Mouse (Mus musculus): ENCODE results near the gene Col13a1. TPM values are rescaled to one million over a fixed set of nuclear protein-coding genes. Genes with fewer than 3 reads are reported as not detected.

Col13a1 gene
- polyA plus RNA-seq, 1 experiment from 2014 or later, result not detected

DNA sequence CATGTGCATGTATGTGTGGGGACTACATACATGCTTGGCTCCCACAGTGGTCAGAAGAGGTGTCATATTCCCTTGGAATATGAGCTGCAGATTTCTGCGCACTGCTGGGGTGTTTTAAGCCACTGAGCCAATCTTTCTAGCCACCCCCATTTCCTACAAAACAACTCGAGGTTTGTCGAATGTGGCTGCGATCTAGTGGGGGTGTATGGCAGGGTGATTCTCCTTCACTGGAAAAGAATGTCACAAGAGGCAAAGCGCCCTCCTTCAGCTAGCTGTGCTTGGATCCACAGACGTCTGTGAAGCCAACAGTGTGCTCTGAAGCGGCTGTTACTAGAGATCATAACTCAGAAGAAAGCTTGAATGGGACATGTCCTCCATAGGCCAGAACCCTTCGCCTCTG, 141.6 kb downstream of the Col13a1 start:
- 73% methylated on average over 7 of the region's 8 CpGs for WGBS (ENCODE audit: missing documents)

DNA sequence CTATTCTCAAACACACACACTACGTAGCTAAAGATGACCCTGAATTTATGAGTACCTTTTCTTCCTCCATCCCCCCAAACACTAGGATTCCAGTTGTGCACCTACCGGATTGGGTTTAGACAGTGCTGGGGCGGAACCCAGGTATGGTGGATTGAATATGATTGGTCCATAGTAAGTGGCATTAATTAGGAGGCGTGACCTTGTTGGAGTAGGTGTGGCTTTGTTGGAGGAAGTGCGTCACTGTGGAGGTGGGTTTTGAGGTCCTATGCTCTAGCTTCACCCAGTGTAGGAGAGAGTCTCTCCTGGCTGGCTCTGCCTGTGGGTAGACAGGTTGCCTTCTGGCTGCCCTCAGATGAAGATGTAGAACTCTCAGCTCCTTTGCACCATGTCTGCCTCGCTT, 144.6 kb downstream of the Col13a1 start:
- H3K4me3 ChIP-seq (ENCODE audit: inconsistent target), result no peak overlapping the region
- no peaks in the 10 kb centered on the region for H3K79me2 ChIP-seq (ENCODE audit: inconsistent target)
- H3K36me3 ChIP-seq (ENCODE audit: inconsistent target), result no peaks in the 10 kb centered on the region
- 94% methylated on average over 5 of the region's 6 CpGs for WGBS (ENCODE audit: missing documents)
- H3K27ac ChIP-seq, result no peak overlapping the region

More for the DNA sequence above, 141.6 kb downstream of the Col13a1 start:
- no peaks in the 10 kb centered on the region for H3K36me3 ChIP-seq (ENCODE audit: inconsistent target)
- H3K79me2 ChIP-seq (ENCODE audit: inconsistent target), result no peaks in the 10 kb centered on the region
- no peak overlapping the region for H3K4me3 ChIP-seq (ENCODE audit: inconsistent target)
- H3K27ac ChIP-seq, result no peak overlapping the region

- H3K27ac ChIP-seq, result no peak overlapping the region
- H3K4me3 ChIP-seq (ENCODE audit: inconsistent target), result no peak overlapping the region
- no peaks in the 10 kb centered on the region for H3K79me2 ChIP-seq (ENCODE audit: inconsistent target)
- WGBS (ENCODE audit: missing documents), result 84% methylated on average over 11 of the region's 11 CpGs
- no peaks in the 10 kb centered on the region for H3K36me3 ChIP-seq (ENCODE audit: inconsistent target)
Observed at GRCm38 (mm10) chr10:61832713-61833112, 146.2 kb downstream of the Col13a1 start.

DNA sequence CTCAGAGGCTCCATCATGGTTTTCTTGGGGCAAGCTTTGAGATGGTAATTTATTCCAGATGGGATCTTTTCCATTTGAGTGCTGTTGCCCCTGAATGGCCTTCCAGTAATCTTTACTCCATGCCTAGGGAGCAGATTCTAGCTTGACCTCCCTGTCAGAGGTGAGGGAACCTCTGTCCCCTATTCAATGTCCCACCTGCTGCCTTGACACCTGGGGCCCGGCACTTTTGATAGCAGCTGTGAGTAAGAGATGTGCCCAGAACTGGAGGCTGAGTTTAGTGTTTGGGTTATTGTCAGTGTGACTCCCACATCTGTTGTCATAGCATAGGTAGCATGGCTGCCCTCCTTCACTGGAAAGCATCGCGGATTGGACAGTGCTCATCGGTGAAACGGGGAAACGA, 147.2 kb downstream of the Col13a1 start:
- Histone ChIP-seq H3K79me2 (ENCODE audit: inconsistent target) (no peaks in the 10 kb centered on the region), H3K27ac (no peak overlapping the region), H3K36me3 (ENCODE audit: inconsistent target) (no peaks in the 10 kb centered on the region), H3K4me3 (ENCODE audit: inconsistent target) (no peak overlapping the region)
- 97% methylated on average over 6 of the region's 6 CpGs for WGBS (ENCODE audit: missing documents)

GRCm38 (mm10) chr10:61831251-61831650, 147.7 kb downstream of the Col13a1 start:
- H3K79me2 ChIP-seq (ENCODE audit: inconsistent target), result no peaks in the 10 kb centered on the region
- H3K27ac ChIP-seq, result no peak overlapping the region
- H3K36me3 ChIP-seq (ENCODE audit: inconsistent target), result no peaks in the 10 kb centered on the region
- WGBS (ENCODE audit: missing documents), result 88% methylated on average over 12 of the region's 12 CpGs
- H3K4me3 ChIP-seq (ENCODE audit: inconsistent target), result no peak overlapping the region

DNA sequence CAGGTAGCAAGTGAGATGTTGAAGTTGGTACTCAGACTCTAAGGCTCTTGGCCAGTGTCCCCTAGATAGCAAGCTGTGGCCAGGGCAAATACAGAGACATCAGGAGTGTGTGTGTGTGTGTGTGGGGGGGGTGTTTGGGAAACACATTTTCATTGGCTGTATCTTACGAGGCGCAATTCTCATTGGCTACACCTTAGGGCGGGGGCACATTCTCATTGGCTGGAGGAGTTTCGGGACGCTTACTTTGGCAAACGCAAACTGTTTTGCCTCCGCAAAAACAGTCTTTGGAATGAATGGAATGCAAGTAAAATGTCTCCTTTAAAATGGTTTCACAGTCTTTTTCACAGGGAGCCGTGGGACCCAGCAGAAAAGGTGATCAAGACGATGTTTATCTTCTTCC, 148.1 kb downstream of the Col13a1 start:
- Histone ChIP-seq H3K36me3 (ENCODE audit: inconsistent target) (no peaks in the 10 kb centered on the region), H3K27ac (no peak overlapping the region), H3K4me3 (ENCODE audit: inconsistent target) (no peak overlapping the region), H3K79me2 (ENCODE audit: inconsistent target) (no peaks in the 10 kb centered on the region)
- WGBS (ENCODE audit: missing documents), result 74% methylated on average over 9 of the region's 9 CpGs

DNA sequence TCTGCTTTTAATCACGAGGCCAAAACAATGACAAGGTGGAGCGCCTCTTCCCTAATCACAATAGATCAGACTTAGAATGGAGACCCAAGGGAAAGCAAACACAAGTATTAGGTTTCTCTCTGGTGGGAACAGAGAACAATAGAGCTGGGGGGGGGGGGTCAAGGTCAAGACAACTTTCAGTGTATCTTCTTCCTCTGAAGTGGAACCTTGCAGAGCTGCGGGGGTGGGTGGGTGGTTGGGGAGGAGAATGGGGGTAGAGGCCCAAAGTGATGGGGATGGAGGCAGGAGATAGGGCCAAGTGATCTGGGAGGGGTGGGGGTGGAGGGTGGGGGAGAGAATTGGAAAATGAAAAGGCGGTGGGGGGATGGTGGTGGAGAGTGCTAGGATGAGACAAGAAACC, 149.9 kb downstream of the Col13a1 start:
- Histone ChIP-seq H3K27ac (no peak overlapping the region), H3K79me2 (ENCODE audit: inconsistent target) (no peaks in the 10 kb centered on the region), H3K36me3 (ENCODE audit: inconsistent target) (no peaks in the 10 kb centered on the region), H3K4me3 (ENCODE audit: inconsistent target) (no peak overlapping the region)
- WGBS (ENCODE audit: missing documents), result 88% methylated on average over 3 of the region's 4 CpGs

DNA sequence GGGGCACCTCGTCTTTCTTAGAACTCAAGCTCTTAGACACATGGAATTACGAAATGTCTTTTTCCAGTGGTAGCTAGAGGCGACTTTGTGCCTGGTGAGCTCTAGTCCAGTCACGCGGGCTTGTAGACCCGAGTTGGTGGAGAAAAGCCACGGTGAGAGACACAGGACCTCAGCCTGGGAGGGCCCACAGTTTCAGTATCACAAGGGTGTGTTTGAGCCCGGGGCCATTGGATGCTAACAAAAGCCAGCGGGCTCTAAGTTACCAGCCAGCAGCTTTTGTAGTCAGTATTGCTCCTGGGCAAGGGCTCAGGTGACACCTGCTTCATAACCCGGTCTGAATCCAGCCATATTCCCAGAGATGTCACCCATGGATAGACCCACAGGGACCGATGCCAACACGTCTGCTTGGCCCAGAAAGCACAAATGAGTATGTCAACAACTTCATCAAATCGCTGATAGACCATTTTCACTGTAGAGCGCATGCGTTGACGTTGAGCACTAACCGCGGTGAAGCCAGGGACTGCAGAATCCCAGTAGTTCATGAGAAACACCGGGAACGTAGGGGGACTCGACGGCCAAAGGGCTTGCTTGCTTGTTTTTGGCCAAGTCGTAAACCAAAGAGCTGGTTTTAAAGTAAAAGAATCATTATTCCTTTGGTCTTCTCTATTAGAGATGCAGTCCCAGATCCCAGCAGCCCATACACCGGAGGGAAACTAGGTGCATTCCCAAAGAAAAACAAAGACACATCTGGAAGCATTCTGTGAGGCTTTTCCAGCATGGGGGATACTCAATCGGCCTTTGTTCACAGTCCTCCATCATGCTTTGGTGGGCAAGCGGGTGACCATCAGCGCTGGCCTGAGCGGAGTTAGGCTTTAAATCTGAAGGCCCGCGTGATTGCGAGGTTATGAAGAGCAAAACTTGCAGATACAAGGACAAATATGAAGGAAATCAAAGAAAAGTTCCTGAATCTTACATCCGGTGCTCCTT, 150.7 kb downstream of the Col13a1 start:
- Histone ChIP-seq H3K4me3 (ENCODE audit: inconsistent target) (no peak overlapping the region), H3K27ac (no peak overlapping the region)
- 94% methylated on average over 32 of the region's 32 CpGs for WGBS (ENCODE audit: missing documents)

GRCm38 (mm10) chr10:61826753-61827435, 152.0 kb downstream of the Col13a1 start:
- H3K36me3 ChIP-seq (ENCODE audit: inconsistent target), result no peaks in the 10 kb centered on the region
- H3K4me3 ChIP-seq (ENCODE audit: inconsistent target), result no peak overlapping the region
- no peak overlapping the region for H3K27ac ChIP-seq
- 47% methylated on average over 16 of the region's 16 CpGs for WGBS (ENCODE audit: missing documents)
- no peaks in the 10 kb centered on the region for H3K79me2 ChIP-seq (ENCODE audit: inconsistent target)

More for the DNA sequence above, 150.7 kb downstream of the Col13a1 start:
- Histone ChIP-seq H3K79me2 (ENCODE audit: inconsistent target) (no peaks in the 10 kb centered on the region), H3K36me3 (ENCODE audit: inconsistent target) (no peaks in the 10 kb centered on the region)

DNA sequence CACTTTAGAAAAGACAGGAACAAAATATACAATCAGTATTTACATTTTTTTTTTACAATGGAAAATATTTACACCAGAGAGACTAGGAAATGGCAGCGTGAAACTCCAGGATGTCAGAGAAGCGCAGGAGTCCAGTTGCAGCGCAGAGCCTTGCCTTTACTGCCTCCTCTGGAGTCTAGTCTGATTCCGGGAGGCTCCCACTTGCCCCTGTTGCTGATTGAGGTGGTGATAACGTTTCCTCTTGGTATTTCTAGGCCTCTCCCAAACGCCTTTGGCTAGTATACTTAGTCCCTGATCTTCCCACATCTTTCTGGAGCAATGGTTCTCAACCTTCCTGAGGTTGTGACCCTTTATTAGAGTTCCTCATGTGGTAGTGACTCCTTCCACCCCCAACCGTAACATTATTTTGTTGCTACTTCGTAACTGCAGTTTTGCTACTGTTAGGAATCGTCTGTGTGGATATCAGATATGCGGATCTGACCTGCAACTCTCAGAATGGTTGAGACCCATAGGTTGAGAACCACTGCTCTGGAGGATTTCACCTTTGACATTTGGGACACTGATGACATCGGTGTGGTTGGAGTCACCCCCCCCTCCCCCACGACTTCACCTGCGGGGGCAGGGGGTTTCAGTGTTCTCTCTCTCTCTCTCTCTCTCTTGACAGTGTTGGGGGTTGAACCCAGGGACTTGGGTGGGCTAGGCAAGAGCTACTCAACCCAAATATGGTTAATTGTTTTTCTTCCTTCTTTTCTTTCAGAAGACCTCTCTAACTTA, 152.7 kb downstream of the Col13a1 start:
- no peaks in the 10 kb centered on the region for H3K36me3 ChIP-seq (ENCODE audit: inconsistent target)
- H3K79me2 ChIP-seq (ENCODE audit: inconsistent target), result no peaks in the 10 kb centered on the region
- no peak overlapping the region for H3K27ac ChIP-seq
- WGBS (ENCODE audit: missing documents), result 63% methylated on average over 13 of the region's 13 CpGs
- no peak overlapping the region for H3K4me3 ChIP-seq (ENCODE audit: inconsistent target)

DNA sequence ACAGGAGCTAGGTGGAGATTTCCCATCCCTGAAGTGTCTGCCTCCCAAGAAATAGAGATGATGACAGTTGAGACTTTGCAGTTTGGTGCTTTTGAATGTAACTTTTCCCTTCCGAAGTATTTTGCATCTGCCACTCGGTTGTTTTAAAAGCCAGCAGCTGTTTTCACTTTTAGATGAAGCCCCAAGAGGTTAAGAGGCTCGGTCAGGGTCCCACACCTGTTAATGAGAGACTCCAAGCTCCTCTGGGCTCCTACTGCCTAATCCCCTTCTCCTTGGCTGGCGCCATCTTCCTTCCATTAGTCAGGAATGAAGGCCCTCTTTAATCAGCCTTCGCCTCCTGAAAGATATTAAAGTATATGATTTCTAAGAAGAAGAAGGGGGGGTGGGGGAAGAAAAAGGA, 153.4 kb downstream of the Col13a1 start:
- 51% methylated on average over 5 of the region's 5 CpGs for WGBS (ENCODE audit: missing documents)

GRCm38 (mm10) chr10:61823731-61824115, 155.2 kb downstream of the Col13a1 start:
- Histone ChIP-seq H3K27ac (no peak overlapping the region), H3K79me2 (ENCODE audit: inconsistent target) (no peaks in the 10 kb centered on the region), H3K36me3 (ENCODE audit: inconsistent target) (no peaks in the 10 kb centered on the region), H3K4me3 (ENCODE audit: inconsistent target) (no peak overlapping the region)
- WGBS (ENCODE audit: missing documents), result 89% methylated on average over 4 of the region's 4 CpGs

More for the DNA sequence above, 153.4 kb downstream of the Col13a1 start:
- H3K27ac ChIP-seq, result no peak overlapping the region
- no peaks in the 10 kb centered on the region for H3K36me3 ChIP-seq (ENCODE audit: inconsistent target)
- H3K4me3 ChIP-seq (ENCODE audit: inconsistent target), result no peak overlapping the region
- no peaks in the 10 kb centered on the region for H3K79me2 ChIP-seq (ENCODE audit: inconsistent target)

- H3K79me2 ChIP-seq (ENCODE audit: inconsistent target), result no peaks in the 10 kb centered on the region
- 86% methylated on average over 7 of the region's 7 CpGs for WGBS (ENCODE audit: missing documents)
- H3K4me3 ChIP-seq (ENCODE audit: inconsistent target), result no peak overlapping the region
- H3K36me3 ChIP-seq (ENCODE audit: inconsistent target), result no peaks in the 10 kb centered on the region
- no peak overlapping the region for H3K27ac ChIP-seq
Observed at GRCm38 (mm10) chr10:61822968-61823730, 155.8 kb downstream of the Col13a1 start.

DNA sequence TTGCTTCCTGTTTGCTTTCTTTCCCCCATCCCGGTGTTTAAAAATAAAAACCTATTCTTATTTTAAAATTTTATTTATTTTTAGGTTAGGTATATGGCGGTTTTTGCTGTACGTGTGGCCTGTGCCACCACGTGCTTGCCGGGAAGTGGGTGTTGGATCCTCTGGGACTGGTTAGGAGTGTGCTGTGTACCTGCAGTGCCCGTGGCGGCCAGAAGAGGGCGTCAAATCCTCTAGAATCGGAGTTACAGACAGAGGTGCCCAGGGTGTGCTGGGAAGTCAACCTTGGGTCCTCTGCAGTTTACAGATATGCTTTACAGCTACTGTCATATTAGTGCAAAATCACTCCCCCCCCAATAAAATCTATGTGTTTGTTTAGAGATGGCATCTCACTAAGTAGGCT, 158.9 kb downstream of the Col13a1 start:
- WGBS (ENCODE audit: missing documents), result 57% methylated on average over 9 of the region's 9 CpGs
- Histone ChIP-seq H3K4me3 (ENCODE audit: inconsistent target) (no peak overlapping the region), H3K27ac (no peak overlapping the region), H3K36me3 (ENCODE audit: inconsistent target) (no peaks in the 10 kb centered on the region), H3K79me2 (ENCODE audit: inconsistent target) (no peaks in the 10 kb centered on the region)

All from macrophage (primary cell).